Mouse (Mus musculus): Measurements from ENCODE around the gene Slco3a1. TPM values are rescaled to one million over a fixed set of nuclear protein-coding genes. Genes with fewer than 3 reads are reported as not detected.

Gene Slco3a1
- polyA plus RNA-seq, 1 experiment from 2014 or later, result 11.2 TPM

- Histone ChIP-seq H3K27ac (peak overlapping the region; percentile 28; the same call in 1 of the 2 replicates), H3K9ac (no peak overlapping the region), H3K27me3 (no peaks in the 10 kb centered on the region), H3K36me3 (no peaks in the 10 kb centered on the region), H3K4me1 (peaks cover 21% of the 10 kb centered on the region), H3K9me3 (no peaks in the 10 kb centered on the region), H3K4me3 (no peak overlapping the region), H3K4me2 (replicated peaks) (no peak overlapping the region)
- peak; percentile 65 for ATAC-seq (ENCODE audit: low FRiP score, low read depth)
- 36% methylated on average over 7 of the region's 7 CpGs for WGBS
Measured at GRCm38 (mm10) chr7:74353240-74353639, 201.3 kb downstream of the Slco3a1 start.

GRCm38 (mm10) chr7:74348318-74348890, 206.2 kb downstream of the Slco3a1 start:
- no peak for ATAC-seq (ENCODE audit: low FRiP score, low read depth)
- no peaks in the 10 kb centered on the region for H3K27me3 ChIP-seq
- H3K4me1 ChIP-seq, result peaks cover 24% of the 10 kb centered on the region
- WGBS, result 91% methylated on average over 7 of the region's 7 CpGs
- H3K4me3 ChIP-seq, result no peak overlapping the region
- H3K9ac ChIP-seq, result no peak overlapping the region
- no peak overlapping the region for H3K4me2 ChIP-seq (replicated peaks)
- H3K36me3 ChIP-seq, result no peaks in the 10 kb centered on the region
- no peak overlapping the region for H3K27ac ChIP-seq
- no peaks in the 10 kb centered on the region for H3K9me3 ChIP-seq

GRCm38 (mm10) chr7:74347026-74347425, 207.6 kb downstream of the Slco3a1 start:
- Histone ChIP-seq H3K36me3 (no peaks in the 10 kb centered on the region), H3K4me2 (replicated peaks) (no peak overlapping the region), H3K4me1 (peaks cover 13% of the 10 kb centered on the region), H3K4me3 (no peak overlapping the region), H3K27me3 (no peaks in the 10 kb centered on the region), H3K9ac (no peak overlapping the region), H3K27ac (no peak overlapping the region), H3K9me3 (no peaks in the 10 kb centered on the region)
- no peak for ATAC-seq (ENCODE audit: low FRiP score, low read depth)
- WGBS, result 86% methylated on average over 9 of the region's 9 CpGs

- no peaks in the 10 kb centered on the region for H3K27me3 ChIP-seq
- no peaks in the 10 kb centered on the region for H3K36me3 ChIP-seq
- peaks cover 17% of the 10 kb centered on the region for H3K4me1 ChIP-seq
- H3K27ac ChIP-seq, result 0 out of 2 replicates have a peak overlapping the region, but pooled peaks have one; percentile 22
- 49% methylated on average over 3 of the region's 3 CpGs for WGBS
- 0 out of 2 replicates have a peak, but pooled peaks have one; percentile 24 for ATAC-seq (ENCODE audit: low FRiP score, low read depth)
- no peak overlapping the region for H3K4me3 ChIP-seq
- H3K9ac ChIP-seq, result no peak overlapping the region
- no peak overlapping the region for H3K4me2 ChIP-seq (replicated peaks)
- no peaks in the 10 kb centered on the region for H3K9me3 ChIP-seq
Measured at GRCm38 (mm10) chr7:74346451-74346850, 208.1 kb downstream of the Slco3a1 start.

- Histone ChIP-seq H3K27ac (no peak overlapping the region), H3K27me3 (no peaks in the 10 kb centered on the region), H3K4me3 (no peak overlapping the region), H3K4me2 (replicated peaks) (no peak overlapping the region), H3K4me1 (peaks cover 10% of the 10 kb centered on the region), H3K36me3 (no peaks in the 10 kb centered on the region), H3K9me3 (no peaks in the 10 kb centered on the region), H3K9ac (no peak overlapping the region)
- 0 out of 2 replicates have a peak, but pooled peaks have one; percentile 19 for ATAC-seq (ENCODE audit: low FRiP score, low read depth)
- 18% methylated on average over 4 of the region's 4 CpGs for WGBS
Measured at GRCm38 (mm10) chr7:74341149-74341805, 213.3 kb downstream of the Slco3a1 start.

- Histone ChIP-seq H3K36me3 (no peaks in the 10 kb centered on the region), H3K4me1 (peaks cover 8% of the 10 kb centered on the region), H3K27ac (no peak overlapping the region), H3K9me3 (no peaks in the 10 kb centered on the region), H3K4me3 (no peak overlapping the region), H3K9ac (no peak overlapping the region), H3K27me3 (no peaks in the 10 kb centered on the region), H3K4me2 (replicated peaks) (no peak overlapping the region)
- ATAC-seq (ENCODE audit: low FRiP score, low read depth), result no peak
- whole genome bisulfite sequencing, result 80% methylated on average over 8 of the region's 8 CpGs
Measured at GRCm38 (mm10) chr7:74340419-74340954, 214.1 kb downstream of the Slco3a1 start.

- no peak for ATAC-seq (ENCODE audit: low FRiP score, low read depth)
- H3K4me3 ChIP-seq, result no peak overlapping the region
- H3K9ac ChIP-seq, result no peak overlapping the region
- no peaks in the 10 kb centered on the region for H3K9me3 ChIP-seq
- H3K27me3 ChIP-seq, result no peaks in the 10 kb centered on the region
- no peaks in the 10 kb centered on the region for H3K36me3 ChIP-seq
- H3K4me2 ChIP-seq (replicated peaks), result no peak overlapping the region
- 73% methylated on average over 6 of the region's 6 CpGs for WGBS
- H3K4me1 ChIP-seq, result peaks cover 8% of the 10 kb centered on the region
- no peak overlapping the region for H3K27ac ChIP-seq
Measured at GRCm38 (mm10) chr7:74337677-74338420, 216.7 kb downstream of the Slco3a1 start.

GRCm38 (mm10) chr7:74332323-74332722, 222.3 kb downstream of the Slco3a1 start:
- Histone ChIP-seq H3K27me3 (no peaks in the 10 kb centered on the region), H3K4me2 (replicated peaks) (no peak overlapping the region), H3K9me3 (no peaks in the 10 kb centered on the region), H3K4me1 (peaks cover 19% of the 10 kb centered on the region), H3K36me3 (no peaks in the 10 kb centered on the region), H3K4me3 (no peak overlapping the region), H3K9ac (no peak overlapping the region), H3K27ac (no peak overlapping the region)
- ATAC-seq (ENCODE audit: low FRiP score, low read depth), result no peak
- WGBS, result 61% methylated on average over 3 of the region's 3 CpGs

- WGBS, result 33% methylated on average over 7 of the region's 7 CpGs
- H3K36me3 ChIP-seq, result no peaks in the 10 kb centered on the region
Measured at GRCm38 (mm10) chr7:74330858-74331726, 223.5 kb downstream of the Slco3a1 start.

GRCm38 (mm10) chr7:74330117-74330857, 224.3 kb downstream of the Slco3a1 start:
- H3K4me3 ChIP-seq, result no peak overlapping the region
- H3K36me3 ChIP-seq, result no peaks in the 10 kb centered on the region
- H3K27me3 ChIP-seq, result no peaks in the 10 kb centered on the region
- H3K4me2 ChIP-seq (replicated peaks), result no peak overlapping the region
- WGBS, result 53% methylated on average over 7 of the region's 7 CpGs
- ATAC-seq (ENCODE audit: low FRiP score, low read depth), result peak; percentile 70; the same call in 1 of the 2 replicates
- H3K27ac ChIP-seq, result 0 out of 2 replicates have a peak overlapping the region, but pooled peaks have one; percentile 6
- no peak overlapping the region for H3K9ac ChIP-seq
- H3K4me1 ChIP-seq, result peaks cover 21% of the 10 kb centered on the region
- no peaks in the 10 kb centered on the region for H3K9me3 ChIP-seq

More at GRCm38 (mm10) chr7:74330858-74331726, 223.5 kb downstream of the Slco3a1 start:
- peak; percentile 86 for ATAC-seq (ENCODE audit: low FRiP score, low read depth)
- H3K4me2 ChIP-seq (replicated peaks), result no peak overlapping the region
- no peak overlapping the region for H3K9ac ChIP-seq
- peaks cover 19% of the 10 kb centered on the region for H3K4me1 ChIP-seq
- peak overlapping the region; percentile 44; the same call in 1 of the 2 replicates for H3K27ac ChIP-seq
- no peaks in the 10 kb centered on the region for H3K27me3 ChIP-seq
- H3K4me3 ChIP-seq, result no peak overlapping the region
- no peaks in the 10 kb centered on the region for H3K9me3 ChIP-seq

- Histone ChIP-seq H3K4me2 (replicated peaks) (no peak overlapping the region), H3K27ac (no peak overlapping the region), H3K27me3 (no peaks in the 10 kb centered on the region), H3K4me3 (no peak overlapping the region), H3K9ac (no peak overlapping the region), H3K36me3 (no peaks in the 10 kb centered on the region), H3K9me3 (no peaks in the 10 kb centered on the region), H3K4me1 (peaks cover 32% of the 10 kb centered on the region)
- 73% methylated on average over 1 of the region's 1 CpGs for WGBS
- ATAC-seq (ENCODE audit: low FRiP score, low read depth), result no peak
Measured at GRCm38 (mm10) chr7:74329004-74329403, 225.6 kb downstream of the Slco3a1 start.
